Mouse (Mus musculus) kidney, adult 2 months (tissue): ENCODE measurements around the gene Ifit3b.

Experiments used
- CTCF ChIP-seq: fragments of 200-500 bp; conservative IDR thresholded peaks from 2 replicates; pipeline ENCODE4 v1.5.1; 2011; ENCODE audit warnings: low read depth, mild to moderate bottlenecking, control low read depth, low read length, moderate library complexity, mixed read lengths; ENCODE audit not compliant: insufficient read depth, insufficient read length
- POLR2A ChIP-seq: fragments of 200-500 bp; IDR thresholded peaks from one replicate; pipeline ENCODE4 v1.6.1; 2011; ENCODE audit warnings: low read depth, low read length, control low read depth

DNA sequence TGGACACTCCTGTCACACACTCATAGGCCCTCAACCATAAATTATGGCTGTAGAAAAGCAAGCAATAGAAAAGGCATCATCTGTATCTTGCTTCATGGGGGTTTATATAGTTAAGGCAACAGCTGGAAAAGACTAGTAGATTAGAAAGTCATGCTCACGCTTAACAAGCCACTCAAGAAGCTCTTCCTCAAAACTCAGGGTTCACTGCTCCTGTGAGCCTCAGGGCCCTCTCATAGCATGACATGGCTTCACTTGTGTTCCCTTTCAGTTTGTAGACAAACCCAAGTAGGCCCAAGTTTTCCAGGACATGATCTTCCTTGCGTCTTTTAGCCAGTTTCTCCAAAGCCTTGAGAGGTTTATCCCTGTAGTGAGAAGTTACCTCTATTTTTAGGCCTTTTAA lies 14.3 kb upstream of the Ifit3b start:
- TF ChIP-seq CTCF (no peak), POLR2A (no peak)
